Mouse (Mus musculus) heart, adult 18-20 months (tissue): ENCODE measurements around the gene Eif4ebp2. TPM values are rescaled to one million over a fixed set of nuclear protein-coding genes. Genes with fewer than 3 reads are reported as not detected.
A peak's percentile ranks its signal among the peaks of the same experiment; 100 is the strongest.

ENCODE experiments used
- DNase-seq, 2 experiments: peaks; one replicate each; pipeline ENCODE4 v3.0.0; 2021 to 2022; ENCODE audit warnings: mixed read lengths in 1 of 2
- total RNA-seq, 2 experiments: library from RNA; stranded (reverse); gene quantifications; 2 replicates each; pipeline ENCODE4 v1.2.3; 2021

Gene Eif4ebp2
- total RNA-seq, 2 experiments from 2014 or later, result 63.9 to 82.2 TPM

GRCm38 (mm10) chr10:61418131-61418900 is 34.1 kb downstream of the Eif4ebp2 start:
- peak in 1 of 2 experiments; percentile 31 for DNase-seq

DNA sequence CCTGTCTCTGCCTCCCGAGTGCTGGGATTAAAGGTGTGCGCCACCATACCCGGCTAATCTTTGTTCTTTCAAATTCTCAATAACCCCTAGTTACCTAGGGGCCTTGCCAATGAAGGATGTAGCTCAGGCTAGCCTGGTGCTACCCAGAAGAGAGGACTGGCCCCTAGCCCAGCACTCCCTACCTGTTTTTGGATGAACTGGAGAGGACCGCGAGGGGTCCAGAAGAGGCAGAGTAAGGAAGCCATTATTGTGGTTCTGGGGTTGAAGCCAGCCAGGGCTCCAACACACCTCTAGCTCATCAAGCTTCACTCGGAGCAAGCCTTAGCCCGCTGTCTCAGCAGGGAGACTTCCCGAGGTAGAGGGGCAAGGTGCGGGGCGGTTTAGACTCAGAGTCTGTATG is 34.8 kb downstream of the Eif4ebp2 start, which contains the start of gene Nodal:
Gene Nodal, plus strand, starts transcription at position 301 of the 400 bp plus-strand sequence.
- DNase-seq, result no peak

DNA sequence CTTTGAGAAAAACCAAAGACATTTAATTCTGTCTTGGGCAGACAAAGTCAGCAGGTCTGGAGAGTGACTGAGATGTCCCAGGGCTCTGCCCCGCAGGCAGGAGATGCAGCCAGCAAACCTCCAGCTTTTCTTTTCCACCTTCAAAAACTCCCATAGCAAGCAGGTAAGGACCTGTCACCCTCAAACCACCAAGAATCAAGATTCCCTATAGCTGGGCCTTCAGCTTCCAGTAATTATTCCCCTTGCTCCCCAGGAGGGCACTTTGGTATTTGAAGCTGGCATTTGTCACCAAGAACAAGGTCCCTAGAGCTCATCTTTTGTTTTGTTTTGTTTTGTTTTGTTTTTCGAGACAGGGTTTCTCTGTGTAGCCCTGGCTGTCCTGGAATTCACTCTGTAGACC is 35.4 kb downstream of the Eif4ebp2 start:
- no peak for DNase-seq

- DNase-seq, result no peak
Observed at GRCm38 (mm10) chr10:61416561-61416960, 35.9 kb downstream of the Eif4ebp2 start.

DNA sequence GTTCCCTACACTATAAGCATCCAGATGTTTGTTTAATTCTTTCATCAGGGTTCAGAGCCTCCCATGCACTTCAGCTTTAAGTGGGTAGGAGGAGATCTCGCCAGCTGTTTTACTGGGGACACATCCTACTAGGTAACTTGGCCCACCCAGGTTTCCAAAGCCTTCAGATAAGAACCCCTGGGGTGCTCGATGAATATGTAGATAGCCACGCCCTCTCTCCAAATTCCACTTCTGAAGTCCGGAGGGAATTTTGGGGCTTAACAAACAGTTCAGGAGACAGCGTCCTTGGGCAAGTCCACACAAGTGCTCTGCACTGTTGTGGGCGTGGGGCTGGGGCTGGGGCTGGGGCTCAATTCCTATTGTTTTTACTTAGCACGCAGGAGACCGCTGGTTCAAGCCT is 36.6 kb downstream of the Eif4ebp2 start:
- DNase-seq, result no peak

DNA sequence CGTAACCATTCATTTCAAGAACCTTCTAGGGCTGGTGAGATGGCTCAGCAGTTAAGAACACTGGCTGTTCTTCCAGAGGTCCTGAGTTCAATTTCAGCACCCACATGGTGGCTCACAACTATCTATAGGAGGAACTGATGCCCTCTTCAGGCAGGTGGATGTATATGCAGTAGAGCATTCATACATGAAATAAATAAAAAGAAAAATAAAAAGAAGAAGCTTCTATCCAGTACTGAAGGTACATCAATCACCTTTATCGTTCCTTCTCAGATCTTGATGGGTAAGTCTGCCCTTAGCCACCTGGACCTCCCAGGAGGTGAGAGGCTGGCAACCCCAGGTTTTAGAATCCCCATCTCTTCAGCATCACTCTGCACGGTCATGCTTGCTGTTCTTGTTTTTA is 37.2 kb downstream of the Eif4ebp2 start:
- no peak for DNase-seq

- no peak for DNase-seq
Observed at GRCm38 (mm10) chr10:61412910-61413625, 39.4 kb downstream of the Eif4ebp2 start.

DNA sequence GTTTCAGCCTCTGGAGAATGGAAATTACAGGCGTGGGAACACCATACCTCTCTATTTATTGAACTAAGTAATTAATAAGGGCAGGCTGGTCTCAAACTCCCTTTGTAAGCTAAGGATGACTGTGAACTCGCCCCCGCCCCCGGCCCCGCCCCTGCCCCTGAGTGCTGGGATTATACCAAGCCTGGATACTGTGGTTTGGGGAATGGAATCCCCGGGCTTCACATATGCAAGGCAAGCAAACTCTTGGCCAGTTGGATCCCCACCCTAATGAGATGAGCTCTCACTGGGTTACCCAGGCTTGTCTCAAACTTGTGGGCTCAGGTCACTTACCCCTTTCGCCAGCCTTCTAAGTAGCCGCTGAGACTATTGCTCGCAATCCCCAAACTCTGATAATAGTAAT is 42.3 kb downstream of the Eif4ebp2 start:
- no peak for DNase-seq

- DNase-seq, result no peak
Observed at GRCm38 (mm10) chr10:61409776-61410175, 42.7 kb downstream of the Eif4ebp2 start.

DNA sequence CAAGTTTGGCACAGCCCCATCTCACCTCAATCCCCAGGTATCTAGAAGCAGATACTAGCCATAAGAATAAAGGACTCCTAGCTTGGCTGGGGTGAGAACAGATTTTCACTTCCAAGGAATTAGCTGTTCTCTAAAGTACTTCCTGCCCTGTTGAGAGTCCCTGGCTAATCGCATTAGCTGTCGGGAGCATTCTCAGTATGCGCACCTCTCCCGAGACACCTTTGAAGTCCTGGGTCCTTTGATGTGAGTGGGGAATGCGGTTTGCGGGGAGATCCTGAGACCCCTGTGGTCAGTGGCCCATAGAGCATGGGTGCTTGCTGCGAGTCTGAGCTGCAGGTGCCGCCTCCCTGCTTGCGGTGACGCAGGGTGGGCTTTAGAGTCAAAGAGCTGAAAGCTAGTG is 46.5 kb downstream of the Eif4ebp2 start:
- DNase-seq, result no peak

DNA sequence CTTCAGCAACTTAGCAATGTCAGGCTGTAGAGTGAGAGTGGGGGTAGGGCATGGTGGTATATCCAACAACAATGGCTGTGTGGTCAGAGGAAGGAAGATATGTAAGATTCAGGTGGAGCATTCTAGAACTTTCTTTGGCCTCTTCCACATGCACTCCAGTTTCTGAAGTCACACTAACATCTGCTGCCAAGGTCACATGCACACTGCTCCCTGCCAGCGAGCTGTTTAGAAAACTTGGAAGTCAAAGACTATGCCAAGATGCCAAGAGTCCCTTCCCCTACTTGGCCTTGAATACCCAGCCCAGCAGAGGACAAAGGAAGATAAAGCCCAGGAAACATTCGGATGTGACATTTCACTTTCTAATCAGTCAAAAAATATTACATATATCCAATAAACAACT is 49.5 kb downstream of the Eif4ebp2 start:
- peak; percentile 47 to 49 for DNase-seq

DNA sequence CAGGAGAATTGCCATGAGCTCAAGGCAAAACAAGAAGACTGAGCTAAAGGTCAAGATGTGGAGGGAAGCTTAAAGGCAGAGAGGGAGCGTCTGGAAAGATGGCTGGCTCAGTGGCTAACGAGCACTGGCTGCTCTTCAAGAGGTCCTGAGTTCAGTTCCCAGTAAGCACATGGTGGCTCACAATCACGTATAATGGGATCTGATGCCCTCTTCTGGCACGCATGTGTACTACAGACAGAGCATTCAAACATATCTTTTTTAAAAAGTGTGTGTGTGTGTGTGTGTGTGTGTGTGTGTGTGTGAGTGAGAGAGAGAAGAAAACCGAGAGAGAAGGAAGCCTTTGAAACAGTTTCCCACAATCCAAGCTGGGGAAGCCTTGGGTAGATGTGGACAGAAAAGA is 50.0 kb downstream of the Eif4ebp2 start:
- no peak for DNase-seq

DNA sequence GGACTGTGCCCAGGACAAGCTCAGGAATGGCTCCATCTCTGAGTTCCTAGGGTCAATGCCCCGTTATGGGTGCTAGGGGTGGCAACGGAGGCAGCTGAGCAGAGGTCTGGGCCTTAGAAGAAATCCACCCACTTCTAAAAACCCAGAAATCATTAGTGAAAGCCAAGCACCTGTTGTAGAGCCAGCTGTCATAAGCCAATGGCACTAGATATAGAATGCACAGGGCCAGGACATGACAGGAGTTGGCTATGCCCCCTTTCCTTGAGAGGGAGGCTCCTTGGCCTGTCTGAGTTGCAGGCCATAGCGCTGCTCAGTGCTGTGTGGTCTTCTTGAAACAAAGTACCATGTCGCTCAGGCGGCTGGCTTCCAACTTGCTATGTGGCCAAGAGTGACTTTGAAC is 52.1 kb downstream of the Eif4ebp2 start:
- DNase-seq, result no peak

GRCm38 (mm10) chr10:61399156-61399734 is 53.2 kb downstream of the Eif4ebp2 start:
- peak; percentile 74 to 85 for DNase-seq

- DNase-seq, result no peak
Observed at GRCm38 (mm10) chr10:61398125-61398524, 54.3 kb downstream of the Eif4ebp2 start.

GRCm38 (mm10) chr10:61394476-61395136 is 57.9 kb downstream of the Eif4ebp2 start:
- no peak for DNase-seq

GRCm38 (mm10) chr10:61392584-61392983 is 59.9 kb downstream of the Eif4ebp2 start:
- DNase-seq, result no peak

- DNase-seq, result peak in 1 of 2 experiments; percentile 39
Observed at GRCm38 (mm10) chr10:61390148-61390547, 62.3 kb downstream of the Eif4ebp2 start.

DNA sequence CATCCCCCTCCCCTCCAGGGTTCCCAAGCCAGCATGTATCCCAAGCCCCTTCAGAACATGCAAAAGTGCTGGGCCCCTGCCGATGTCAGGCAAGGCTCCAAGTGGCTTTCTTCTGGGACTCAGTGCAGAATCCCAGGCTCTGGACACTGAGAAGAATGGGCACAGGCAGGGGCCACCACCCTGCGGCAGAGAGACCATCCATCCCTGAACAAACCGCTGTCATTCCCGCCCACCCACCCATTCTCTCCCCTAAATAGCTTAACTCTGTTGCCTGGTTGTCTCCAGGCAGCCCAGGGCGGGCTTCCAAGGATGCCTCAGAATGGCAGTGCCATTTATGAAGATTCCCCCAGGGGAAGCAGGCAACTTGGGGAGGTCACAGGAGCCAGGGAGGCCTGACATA is 63.4 kb downstream of the Eif4ebp2 start:
- no peak for DNase-seq

DNA sequence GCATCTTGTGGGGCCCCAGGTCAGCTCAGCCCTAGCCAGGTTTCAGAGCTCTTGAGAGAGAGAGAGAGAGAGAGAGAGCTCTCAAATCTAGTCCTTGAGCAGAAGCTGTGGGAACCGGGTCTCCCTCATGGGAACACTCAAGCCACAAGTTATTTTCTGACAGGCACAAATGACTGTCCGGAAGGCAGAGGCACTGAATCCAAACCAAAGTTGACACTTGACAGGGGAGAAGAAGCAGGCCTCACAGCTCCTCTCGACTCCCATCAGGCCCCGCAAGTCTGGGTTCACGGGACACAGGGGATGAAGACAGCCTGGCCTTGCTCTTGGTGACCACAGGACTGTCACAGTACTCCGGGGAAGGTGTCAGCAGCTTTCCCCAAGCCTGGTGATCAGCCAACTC is 66.2 kb downstream of the Eif4ebp2 start:
- DNase-seq, result peak in 1 of 2 experiments; percentile 15

GRCm38 (mm10) chr10:61385174-61385573 is 67.3 kb downstream of the Eif4ebp2 start:
- DNase-seq, result no peak

GRCm38 (mm10) chr10:61383715-61384047 is 68.8 kb downstream of the Eif4ebp2 start:
- DNase-seq, result no peak
